ENCODE assay signal across 26 mouse cellular contexts in the genomic region with DNA sequence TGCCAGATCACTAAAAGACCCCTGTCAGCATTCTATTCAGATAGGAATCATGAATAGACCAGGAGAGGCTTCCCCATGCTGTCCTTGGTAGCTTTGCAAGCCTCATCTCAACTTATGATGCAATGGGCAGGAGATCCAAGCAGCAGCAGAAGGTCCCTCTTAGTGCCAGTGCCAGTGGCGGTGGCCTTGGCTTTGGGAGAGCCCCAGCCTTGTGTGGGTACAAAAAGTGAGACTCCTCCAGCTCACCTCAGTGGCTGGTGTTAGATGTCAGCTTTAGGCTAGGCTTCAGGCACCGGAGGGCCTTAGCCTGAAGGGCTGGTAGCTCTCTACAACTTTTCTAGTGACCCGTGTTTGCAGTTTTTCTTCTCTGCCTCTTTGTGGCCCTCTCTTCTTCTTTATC. TPM values are rescaled to one million over a fixed set of nuclear protein-coding genes. Genes with fewer than 3 reads are reported as not detected.
A peak's percentile ranks its signal among the peaks of the same experiment; 100 is the strongest.
DNase-seq lines count a peak whose midpoint lies in the region; ATAC-seq lines count a peak whose summit lies in the region.
"Had no signal": no experiment of that assay in that cellular context is flagged by ENCODE, and none has a peak within 500 bp of the region (broad histone marks: within the 10 kb centered on the region; RNA-seq: fewer than 3 reads in every experiment).

No protein-coding gene starts in this region.

- H3K27me3 ChIP-seq in hindbrain, embryonic 13.5 days: 0 out of 2 replicates have a peak, but pooled peaks cover 10% of the 10 kb centered on the region
- H3K27me3 ChIP-seq in hindbrain, embryonic 12.5 days: no peaks in the 10 kb centered on the region
- peaks cover 4% of the 10 kb centered on the region; the same call in 1 of the 2 replicates for H3K27me3 ChIP-seq in limb, embryonic 10.5 days (ENCODE audit: low read depth, poor library complexity, severe bottlenecking)
- H3K27me3 ChIP-seq in kidney, embryonic 14.5 days (ENCODE audit: control insufficient read depth, insufficient read depth, low read length): no peaks in the 10 kb centered on the region
- H3K27me3 ChIP-seq: embryonic facial prominence, embryonic 15.5 days; heart, embryonic 12.5 days; hindbrain, embryonic 15.5 days; lung, embryonic 15.5 days; Patski; stomach, embryonic 15.5 days had no signal

- no peak overlapping the region for H3K4me3 ChIP-seq in hindbrain, embryonic 13.5 days
- H3K4me3 ChIP-seq in hindbrain, embryonic 12.5 days: no peak overlapping the region
- H3K4me3 ChIP-seq in limb, embryonic 10.5 days: no peak overlapping the region
- H3K4me3 ChIP-seq in kidney, embryonic 14.5 days (ENCODE audit: low read length): no peak overlapping the region
- H3K4me3 ChIP-seq: embryonic facial prominence, embryonic 15.5 days; heart, embryonic 12.5 days; hindbrain, embryonic 15.5 days; layer of hippocampus, adult 2 months; left cerebral cortex, adult 2 months; limb, embryonic 13.5 days; lung, embryonic 15.5 days; midbrain, embryonic 12.5 days; stomach, embryonic 15.5 days had no signal

- H3K36me3 ChIP-seq in hindbrain, embryonic 13.5 days: no peaks in the 10 kb centered on the region
- H3K36me3 ChIP-seq in hindbrain, embryonic 12.5 days: no peaks in the 10 kb centered on the region
- no peaks in the 10 kb centered on the region for H3K36me3 ChIP-seq in limb, embryonic 10.5 days
- no peaks in the 10 kb centered on the region for H3K36me3 ChIP-seq in kidney, embryonic 14.5 days (ENCODE audit: control insufficient read depth, insufficient read depth, low read length)
- H3K36me3 ChIP-seq: embryonic facial prominence, embryonic 15.5 days; G1E; heart, embryonic 12.5 days; hindbrain, embryonic 15.5 days; limb, embryonic 13.5 days; lung, embryonic 15.5 days; midbrain, embryonic 12.5 days; stomach, embryonic 15.5 days had no signal

- H3K9ac ChIP-seq in hindbrain, embryonic 13.5 days: no peak overlapping the region
- no peak overlapping the region for H3K9ac ChIP-seq in hindbrain, embryonic 12.5 days
- H3K9ac ChIP-seq in kidney, embryonic 14.5 days (ENCODE audit: low read depth, low read length): no peak overlapping the region
- H3K9ac ChIP-seq: embryonic facial prominence, embryonic 15.5 days; heart, embryonic 12.5 days; hindbrain, embryonic 15.5 days; limb, embryonic 13.5 days; lung, embryonic 15.5 days; midbrain, embryonic 12.5 days; stomach, embryonic 15.5 days had no signal

- H3K9me3 ChIP-seq in hindbrain, embryonic 13.5 days: no peaks in the 10 kb centered on the region
- H3K9me3 ChIP-seq in hindbrain, embryonic 12.5 days (replicated peaks): no peaks in the 10 kb centered on the region
- no peaks in the 10 kb centered on the region for H3K9me3 ChIP-seq in limb, embryonic 10.5 days (replicated peaks)
- peaks cover 5% of the 10 kb centered on the region; the same call in 1 of the 2 replicates for H3K9me3 ChIP-seq in kidney, embryonic 14.5 days (ENCODE audit: control insufficient read depth, low read length)
- H3K9me3 ChIP-seq: embryonic facial prominence, embryonic 15.5 days; hindbrain, embryonic 15.5 days; limb, embryonic 13.5 days; lung, embryonic 15.5 days; midbrain, embryonic 12.5 days; stomach, embryonic 15.5 days had no signal

- 88% methylated on average over 3 of the region's 3 CpGs for WGBS in hindbrain, embryonic 13.5 days
- 81% methylated on average over 3 of the region's 3 CpGs for WGBS in hindbrain, embryonic 12.5 days
- WGBS in limb, embryonic 10.5 days: 88% methylated on average over 3 of the region's 3 CpGs
- 84% methylated on average over 3 of the region's 3 CpGs for WGBS in kidney, embryonic 14.5 days

- ATAC-seq in hindbrain, embryonic 13.5 days (ENCODE audit: low FRiP score): no peak
- ATAC-seq in hindbrain, embryonic 12.5 days (ENCODE audit: low FRiP score): no peak
- no peak for ATAC-seq in kidney, embryonic 14.5 days (ENCODE audit: low FRiP score, low TSS enrichment)

- peak; percentile 51 to 76 for DNase-seq in adrenal gland, adult (ENCODE audit: inconsistent age in 2 of 2, low spot score in 1 of 2)
- DNase-seq in adrenal gland, adult 18-20 months (ENCODE audit: low spot score in 2 of 2): no peak
- DNase-seq in adrenal gland, postnatal 14 days: peak; percentile 58
- DNase-seq in limb, embryonic 10.5 days (ENCODE audit: low spot score): no peak
- no peak for DNase-seq in cerebellum, adult 18-20 months
- DNase-seq: cerebellum, adult 11-12 months; gastrocnemius, postnatal 14 days; heart, adult 18-20 months; heart, postnatal 4 days; kidney, adult 18-20 months; right cerebral cortex, postnatal 14 days had no signal

- 0 out of 2 replicates have a peak overlapping the region, but pooled peaks have one; percentile 14 for H3K27ac ChIP-seq in hindbrain, embryonic 13.5 days
- no peak overlapping the region for H3K27ac ChIP-seq in hindbrain, embryonic 12.5 days
- peak overlapping the region; percentile 9; the same call in 1 of the 2 replicates for H3K27ac ChIP-seq in limb, embryonic 10.5 days
- no peak overlapping the region for H3K27ac ChIP-seq in kidney, embryonic 14.5 days (ENCODE audit: low read depth, low read length)
- H3K27ac ChIP-seq: hindbrain, embryonic 15.5 days; layer of hippocampus, adult 2 months; left cerebral cortex, adult 2 months; limb, embryonic 13.5 days; lung, embryonic 15.5 days; midbrain, embryonic 12.5 days; stomach, embryonic 15.5 days had no signal

- H3K4me2 ChIP-seq in hindbrain, embryonic 13.5 days: no peak overlapping the region
- H3K4me2 ChIP-seq in hindbrain, embryonic 12.5 days (replicated peaks): no peak overlapping the region
- H3K4me2 ChIP-seq in kidney, embryonic 14.5 days (replicated peaks; ENCODE audit: low read depth, low read length): no peak overlapping the region
- H3K4me2 ChIP-seq: embryonic facial prominence, embryonic 15.5 days; heart, embryonic 12.5 days; hindbrain, embryonic 15.5 days; limb, embryonic 13.5 days; liver, embryonic 11.5 days; lung, embryonic 15.5 days; midbrain, embryonic 12.5 days; stomach, embryonic 15.5 days had no signal

- H3K4me1 ChIP-seq in hindbrain, embryonic 13.5 days (replicated peaks): peaks cover 24% of the 10 kb centered on the region
- H3K4me1 ChIP-seq in hindbrain, embryonic 12.5 days: peaks cover 18% of the 10 kb centered on the region
- peaks cover 18% of the 10 kb centered on the region for H3K4me1 ChIP-seq in limb, embryonic 10.5 days
- no peaks in the 10 kb centered on the region for H3K4me1 ChIP-seq in kidney, embryonic 14.5 days (ENCODE audit: control insufficient read depth, insufficient read depth, low read length)
- H3K4me1 ChIP-seq: lung, embryonic 15.5 days; stomach, embryonic 15.5 days had no signal

RNA-seq across cellular contexts. Expression of a gene that starts 18.1 kb away (rescaled TPM):
- total RNA-seq in adrenal gland, adult 18-20 months (2021): 10 to 100 TPM; 19.2 to 21.3 TPM
- polyA plus RNA-seq in hindbrain, embryonic 13.5 days (2015; fragmentation: Nextera tagmentation; extraction: Ambion mirVana): 11.8 and 14.0 TPM in 2 replicates
- 13.4 and 15.8 TPM in 2 replicates for polyA plus RNA-seq in hindbrain, embryonic 12.5 days (2016; fragmentation: Nextera tagmentation; extraction: Ambion mirVana)
- total RNA-seq in adrenal gland, postnatal 14 days (2021): 31.1 and 33.7 TPM in 2 replicates
- polyA plus RNA-seq in limb, embryonic 10.5 days (2016; fragmentation: Nextera tagmentation; extraction: Ambion mirVana): 11.1 and 14.2 TPM in 2 replicates
- polyA plus RNA-seq in kidney, embryonic 14.5 days (2014; fragmentation: Nextera tagmentation; extraction: Ambion mirVana): 13.1 and 14.2 TPM in 2 replicates

Comparison
In these comparisons a context has a peak if more than half of its experiments do, and no peak if none do; other contexts are left out.
1. DNase-seq: peak in adrenal gland, adult (2 of 2) and adrenal gland, postnatal 14 days (single experiment); none in adrenal gland, adult 18-20 months (0 of 2), limb, embryonic 10.5 days (single experiment) and cerebellum, adult 18-20 months (0 of 2).
2. H3K27ac ChIP-seq: peak in hindbrain, embryonic 13.5 days (single experiment) and limb, embryonic 10.5 days (single experiment); none in hindbrain, embryonic 12.5 days (single experiment) and kidney, embryonic 14.5 days (single experiment).